Mouse (Mus musculus): ENCODE results near the gene Tbcb. TPM values are rescaled to one million over a fixed set of nuclear protein-coding genes. Genes with fewer than 3 reads are reported as not detected.

Tbcb gene
- total RNA-seq (2023), result 22.8 TPM

DNA sequence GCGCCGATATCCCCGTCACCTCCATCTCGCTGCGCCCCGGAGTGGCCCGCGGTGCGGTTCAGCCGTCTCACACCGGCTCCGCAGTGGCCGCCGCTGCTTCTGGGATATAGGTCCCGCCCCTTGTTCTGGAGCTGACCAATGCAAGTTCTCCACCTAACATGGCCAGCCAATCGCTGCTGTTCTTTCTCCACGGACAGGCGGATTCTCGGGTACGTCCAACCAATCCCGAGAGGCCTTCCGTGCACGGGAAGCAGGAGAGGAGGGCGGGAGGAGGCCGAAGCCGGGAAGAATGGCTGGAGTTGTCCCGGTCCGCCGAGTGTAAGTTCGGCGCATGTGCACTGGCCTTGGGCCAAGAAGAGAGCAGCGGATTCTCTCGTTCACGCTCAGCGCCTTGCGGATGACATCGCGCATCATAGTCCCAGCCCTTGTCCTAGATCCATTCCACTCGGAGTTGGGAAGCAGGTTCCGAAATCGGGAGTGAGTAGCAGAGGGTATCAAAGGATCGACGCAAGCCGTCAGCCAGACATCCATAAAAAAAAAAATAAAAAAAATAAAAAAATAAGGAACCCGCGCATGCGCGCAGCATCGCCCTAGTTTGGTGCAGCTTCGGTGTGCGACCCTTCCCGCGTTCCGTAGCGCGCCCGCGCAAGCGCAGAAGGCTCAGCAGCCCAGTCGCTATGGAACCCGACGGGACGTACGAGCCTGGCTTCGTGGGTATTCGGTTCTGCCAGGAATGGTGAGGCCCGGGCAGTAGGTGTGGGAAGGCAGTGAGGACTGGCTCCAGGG is at the start of gene Tbcb, which contains the start of gene Polr2i:
Gene Tbcb (minus strand): TSS at position 604 of the 786 bp plus-strand sequence.
Gene Polr2i (plus strand): TSS at position 280 of the 786 bp plus-strand sequence.

GRCm38 (mm10) chr7:30279951-30280669 is 48.0 kb upstream of the Tbcb start, which contains the start of the genes Thap8 and Wdr62:
Gene Thap8, plus strand, starts transcription at chr7:30280094.
Gene Wdr62, minus strand, starts transcription at chr7:30280419.

DNA sequence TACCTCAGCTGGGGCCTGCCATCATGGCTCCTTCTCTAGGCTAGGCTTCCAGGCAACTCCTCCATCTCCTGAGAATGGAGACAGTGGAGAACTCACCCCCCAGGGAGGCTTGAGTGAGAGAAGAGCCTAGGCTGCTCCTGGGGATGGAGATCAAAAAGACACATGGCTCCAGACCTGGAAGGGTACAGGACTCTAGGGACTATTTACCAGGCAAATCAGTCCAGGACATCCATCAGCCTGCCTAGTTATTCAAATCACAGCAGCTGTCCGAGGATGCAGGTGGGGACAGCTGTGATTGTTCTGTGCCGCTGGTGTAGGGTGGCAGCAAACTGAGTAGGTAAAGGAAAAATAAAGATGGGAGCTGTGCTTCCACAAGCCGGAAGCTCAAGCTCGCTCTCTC is 3.6 kb upstream of the Tbcb start, which contains the start of gene Ovol3:
Gene Ovol3 (minus strand): TSS at position 101 of the 400 bp plus-strand sequence.

GRCm38 (mm10) chr7:30198481-30198971 is 33.5 kb downstream of the Tbcb start, which contains the start of gene Capns1:
Gene Capns1, minus strand, starts transcription at chr7:30198811.

GRCm38 (mm10) chr7:30183879-30184289 is 48.2 kb downstream of the Tbcb start, which contains the start of gene Cox7a1:
Gene Cox7a1, plus strand, starts transcription at chr7:30184144.

Other genes with a start within 250 kb of the Tbcb start
- gene Zfp568, start 248.3 kb downstream of the Tbcb start, total RNA-seq (2023), result 12.5 TPM
- gene Zfp14, start 180.9 kb downstream of the Tbcb start, total RNA-seq (2023), result 4.2 TPM
- gene Zfp82, start 159.4 kb downstream of the Tbcb start, total RNA-seq (2023), result 7.4 TPM
- gene Gm26920, start 141.9 kb downstream of the Tbcb start, total RNA-seq (2023), result not detected
- 13.1 TPM for gene Zfp566, start 141.7 kb downstream of the Tbcb start, total RNA-seq (2023)
- gene Zfp260, start 137.5 kb downstream of the Tbcb start, total RNA-seq (2023), result 58.2 TPM
- gene Zfp382, start 110.3 kb downstream of the Tbcb start, total RNA-seq (2023), result 14.2 TPM
- gene Zfp146, start 62.5 kb downstream of the Tbcb start, total RNA-seq (2023), result 41.8 TPM
- not detected for gene Cox7a1, start 48.1 kb downstream of the Tbcb start, total RNA-seq (2023)
- gene Capns1, start 33.5 kb downstream of the Tbcb start, total RNA-seq (2023), result 114 TPM
- gene Polr2i, start 324 bp downstream of the Tbcb start, total RNA-seq (2023), result 27.1 TPM
- gene Ovol3, start 3.5 kb upstream of the Tbcb start, total RNA-seq (2023), result not detected
- gene Thap8, start 47.8 kb upstream of the Tbcb start, total RNA-seq (2023), result 1.4 TPM
- gene Wdr62, start 48.1 kb upstream of the Tbcb start, total RNA-seq (2023), result 5.0 TPM
- gene Clip3, start 59.5 kb upstream of the Tbcb start, total RNA-seq (2023), result not detected
- 39.5 TPM for gene Alkbh6, start 76.4 kb upstream of the Tbcb start, total RNA-seq (2023)
- gene Syne4, start 82.5 kb upstream of the Tbcb start, total RNA-seq (2023), result 4.1 TPM
- 2.1 TPM for gene E130208F15Rik, start 89.5 kb upstream of the Tbcb start, total RNA-seq (2023)
- 6.2 TPM for gene Sdhaf1, start 91.6 kb upstream of the Tbcb start, total RNA-seq (2023)
- not detected for gene Lrfn3, start 130.5 kb upstream of the Tbcb start, total RNA-seq (2023)
- gene Tyrobp, start 181.5 kb upstream of the Tbcb start, total RNA-seq (2023), result 21.2 TPM
- gene Hcst, start 187.6 kb upstream of the Tbcb start, total RNA-seq (2023), result 181 TPM
- 60.6 TPM for gene Nfkbid, start 189.5 kb upstream of the Tbcb start, total RNA-seq (2023)
- gene Aplp1, start 213.3 kb upstream of the Tbcb start, total RNA-seq (2023), result 0.37 TPM
- gene Kirrel2, start 225.4 kb upstream of the Tbcb start, total RNA-seq (2023), result not detected
- not detected for gene Nphs1, start 226.0 kb upstream of the Tbcb start, total RNA-seq (2023)